Mouse (Mus musculus): Measurements from ENCODE around the gene Adgrl3.
"Not testable (repeated sequence)": the region's sequence is repeated elsewhere in the genome, so short reads cannot be mapped to it uniquely, and the experiment has no call there.

GRCm38 (mm10) chr5:81555149-81555548 lies 535.2 kb downstream of the Adgrl3 start:
- TF ChIP-seq POLR2A (IDR thresholded peaks at IDR 0.05; ENCODE audit: insufficient read depth, low read length); CTCF (IDR thresholded peaks at IDR 0.05; ENCODE audit: low read depth, low read length); EP300 (IDR thresholded peaks at IDR 0.05; ENCODE audit: insufficient read depth, low read depth, low read length): not testable (repeated sequence)
